Mouse (Mus musculus) intestine, embryonic 14.5 days (tissue): ENCODE measurements around the gene Myh6. TPM values are rescaled to one million over a fixed set of nuclear protein-coding genes. Genes with fewer than 3 reads are reported as not detected.

Source experiments
- ATAC-seq: fragments of 200-750 bp; cut with Nextera tagmentation; replicated peaks from 2 replicates; pipeline ENCODE4 v1.8.0; 2017; ENCODE audit warnings: low read depth, moderate number of reproducible peaks, moderate TSS enrichment, moderate library complexity; ENCODE audit not compliant: low FRiP score, low TSS enrichment
- DNase-seq: peaks from one replicate; pipeline ENCODE4 v3.0.0-alpha.2; 2018; ENCODE audit warnings: low spot score
- H3K27ac ChIP-seq: fragments of 300-500 bp; sonication (generic); 2 replicates; pipeline ENCODE4 v1.5.1; 2014; ENCODE audit warnings: low read depth, mild to moderate bottlenecking, control low read depth
- H3K27me3 ChIP-seq: fragments of 300-500 bp; sonication (generic); replicated peaks from 2 replicates; pipeline ENCODE4 v1.6.1; 2014; ENCODE audit warnings: low read length, control low read depth; ENCODE audit not compliant: control insufficient read depth, insufficient read depth
- H3K36me3 ChIP-seq: fragments of 300-500 bp; sonication (generic); 2 replicates; pipeline ENCODE4 v1.6.1; 2014; ENCODE audit warnings: low read length, control low read depth; ENCODE audit not compliant: control insufficient read depth, insufficient read depth
- H3K4me1 ChIP-seq: fragments of 300-500 bp; sonication (generic); replicated peaks from 2 replicates; pipeline ENCODE4 v1.6.1; 2014; ENCODE audit warnings: low read length, control low read depth, mixed read lengths; ENCODE audit not compliant: control insufficient read depth, insufficient read depth
- H3K4me2 ChIP-seq: fragments of 300-500 bp; sonication (generic); 2 replicates; pipeline ENCODE4 v1.6.1; 2014; ENCODE audit warnings: low read length
- H3K4me3 ChIP-seq: fragments of 300-500 bp; sonication (generic); 2 replicates; pipeline ENCODE4 v1.5.1; 2014; ENCODE audit warnings: low read depth, low read length, control low read depth, mixed read lengths
- H3K9ac ChIP-seq: fragments of 300-500 bp; sonication (generic); 2 replicates; pipeline ENCODE4 v1.6.1; 2014; ENCODE audit warnings: mild to moderate bottlenecking, low read length
- H3K9me3 ChIP-seq: fragments of 300-500 bp; sonication (generic); 2 replicates; pipeline ENCODE4 v1.6.1; 2016; ENCODE audit warnings: low read length, control low read depth; ENCODE audit not compliant: control insufficient read depth
- WGBS: fragments of 180-500 bp; shearing (Covaris S2); extraction: QIAGEN DNeasy Blood & Tissue Kit; methylation state at CpG from one replicate; pipeline ENCODE4 v1.1.7; 2014; 5-methylcytosine and 5-hydroxymethylcytosine counted together
- polyA plus RNA-seq: library from polyadenylated mRNA; unstranded; fragments of >200 nt; fragmentation: Nextera tagmentation; extraction: Ambion mirVana; gene quantifications from 2 replicates; pipeline ENCODE4 v1.2.1, GENCODE M21; 2014

Gene Myh6
- polyA plus RNA-seq, 1 experiment from 2014 or later, result 0.22 TPM

GRCm38 (mm10) chr14:54998680-54999079 is 32.0 kb upstream of the Myh6 start:
- ATAC-seq (no peak), DNase-seq (no peak)
- H3K9ac ChIP-seq, result no peak overlapping the region
- no peaks in the 10 kb centered on the region for H3K9me3 ChIP-seq
- no peaks in the 10 kb centered on the region for H3K27me3 ChIP-seq
- H3K27ac ChIP-seq, result no peak overlapping the region
- no peaks in the 10 kb centered on the region for H3K36me3 ChIP-seq
- no peak overlapping the region for H3K4me3 ChIP-seq
- no peak overlapping the region for H3K4me2 ChIP-seq
- peaks cover 5% of the 10 kb centered on the region; the same call in 1 of the 2 replicates for H3K4me1 ChIP-seq

GRCm38 (mm10) chr14:54997297-54997696 is 30.6 kb upstream of the Myh6 start:
- no peaks in the 10 kb centered on the region for H3K36me3 ChIP-seq
- H3K9me3 ChIP-seq, result no peaks in the 10 kb centered on the region
- 58% methylated on average over 4 of the region's 4 CpGs for WGBS
- no peaks in the 10 kb centered on the region for H3K27me3 ChIP-seq
- no peak overlapping the region for H3K4me2 ChIP-seq
- no peak overlapping the region for H3K9ac ChIP-seq
- DNase-seq (no peak), ATAC-seq (no peak)
- H3K4me3 ChIP-seq, result no peak overlapping the region
- H3K27ac ChIP-seq, result peak overlapping the region; percentile 61
- H3K4me1 ChIP-seq, result peaks cover 5% of the 10 kb centered on the region; the same call in 1 of the 2 replicates

GRCm38 (mm10) chr14:54996793-54997192 is 30.1 kb upstream of the Myh6 start:
- H3K9ac ChIP-seq, result no peak overlapping the region
- no peaks in the 10 kb centered on the region for H3K27me3 ChIP-seq
- ATAC-seq (no peak), DNase-seq (no peak)
- H3K4me1 ChIP-seq, result peaks cover 5% of the 10 kb centered on the region; the same call in 1 of the 2 replicates
- H3K27ac ChIP-seq, result peak overlapping the region; percentile 61
- WGBS, result 49% methylated on average over 9 of the region's 9 CpGs
- H3K4me3 ChIP-seq, result no peak overlapping the region
- H3K4me2 ChIP-seq, result no peak overlapping the region
- H3K36me3 ChIP-seq, result no peaks in the 10 kb centered on the region
- no peaks in the 10 kb centered on the region for H3K9me3 ChIP-seq

DNA sequence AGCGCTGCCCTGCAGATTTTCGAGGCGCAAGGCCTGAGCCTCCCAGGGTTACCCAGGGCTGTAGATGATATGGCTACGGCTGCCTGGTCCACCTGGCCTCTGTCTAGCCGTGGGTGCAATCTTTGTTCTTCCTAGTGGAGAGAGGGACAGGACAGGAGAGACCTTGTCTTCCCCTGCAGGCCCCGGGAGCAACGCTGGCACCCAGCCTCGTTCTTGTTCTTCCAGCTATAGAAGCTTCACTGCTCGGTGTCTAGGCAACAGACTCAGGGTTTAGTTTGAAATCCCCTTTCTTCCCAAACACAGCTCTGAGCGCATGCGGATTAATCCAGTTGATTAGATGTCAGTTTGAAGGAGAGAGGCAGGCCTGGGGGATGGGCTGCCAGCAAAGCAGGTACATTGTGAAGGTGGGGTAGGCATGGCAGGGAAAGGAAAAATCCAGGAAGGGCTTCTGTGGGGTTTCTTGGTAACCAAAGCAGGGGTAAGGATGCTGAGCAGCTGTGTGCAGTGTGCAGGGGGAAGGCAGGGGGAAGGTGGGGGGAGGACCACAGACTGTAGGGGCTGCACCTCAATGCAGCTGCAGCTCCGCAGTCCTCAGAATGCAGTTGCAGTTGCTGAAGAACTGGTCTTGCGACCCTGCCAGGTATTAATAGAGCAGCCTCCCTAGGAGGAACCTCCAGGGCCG is 28.9 kb upstream of the Myh6 start:
- ATAC-seq, result no peak
- no peak overlapping the region for H3K4me3 ChIP-seq
- no peaks in the 10 kb centered on the region for H3K9me3 ChIP-seq
- H3K27me3 ChIP-seq, result no peaks in the 10 kb centered on the region
- WGBS, result 58% methylated on average over 14 of the region's 14 CpGs
- DNase-seq, result no peak
- no peaks in the 10 kb centered on the region for H3K36me3 ChIP-seq
- H3K4me1 ChIP-seq, result peaks cover 5% of the 10 kb centered on the region; the same call in 1 of the 2 replicates
- H3K27ac ChIP-seq, result no peak overlapping the region
- no peak overlapping the region for H3K4me2 ChIP-seq
- no peak overlapping the region for H3K9ac ChIP-seq

- H3K9me3 ChIP-seq, result no peaks in the 10 kb centered on the region
- H3K4me1 ChIP-seq, result peaks cover 5% of the 10 kb centered on the region; the same call in 1 of the 2 replicates
- H3K9ac ChIP-seq, result no peak overlapping the region
- no peak overlapping the region for H3K4me2 ChIP-seq
- DNase-seq, result no peak
- no peak for ATAC-seq
- no peak overlapping the region for H3K4me3 ChIP-seq
- H3K36me3 ChIP-seq, result no peaks in the 10 kb centered on the region
- H3K27me3 ChIP-seq, result no peaks in the 10 kb centered on the region
- H3K27ac ChIP-seq, result no peak overlapping the region
These were observed 28.1 kb upstream of the Myh6 start for GRCm38 (mm10) chr14:54994869-54995186.

GRCm38 (mm10) chr14:54994136-54994868 is 27.6 kb upstream of the Myh6 start, which contains the start of gene Myh7:
TSS of gene Myh7 (minus strand) at chr14:54994626.
- no peaks in the 10 kb centered on the region for H3K9me3 ChIP-seq
- H3K9ac ChIP-seq, result no peak within 1 kb of the TSS
- no peak for ATAC-seq
- no peak for DNase-seq
- 54% methylated on average over 11 of the region's 11 CpGs for WGBS
- H3K27ac ChIP-seq, result no peak within 1 kb of the TSS
- no peaks in the 10 kb centered on the region for H3K36me3 ChIP-seq
- no peak within 1 kb of the TSS for H3K4me2 ChIP-seq
- H3K4me1 ChIP-seq, result peaks cover 5% of the 10 kb centered on the region; the same call in 1 of the 2 replicates
- no peak within 1 kb of the TSS for H3K4me3 ChIP-seq
- H3K27me3 ChIP-seq, result no peaks in the 10 kb centered on the region

- Histone ChIP-seq H3K4me3 (no peak overlapping the region), H3K4me2 (no peak overlapping the region), H3K9ac (no peak overlapping the region), H3K9me3 (no peaks in the 10 kb centered on the region), H3K27me3 (no peaks in the 10 kb centered on the region), H3K27ac (no peak overlapping the region), H3K36me3 (no peaks in the 10 kb centered on the region), H3K4me1 (peaks cover 5% of the 10 kb centered on the region; the same call in 1 of the 2 replicates)
- ATAC-seq (no peak; the same call in 1 of the 2 replicates), DNase-seq (no peak)
- 41% methylated on average over 10 of the region's 10 CpGs for WGBS
These were observed 26.9 kb upstream of the Myh6 start for GRCm38 (mm10) chr14:54993636-54994035.

GRCm38 (mm10) chr14:54992196-54992595 is 25.5 kb upstream of the Myh6 start:
- DNase-seq (no peak), ATAC-seq (no peak)
- H3K27me3 ChIP-seq, result no peaks in the 10 kb centered on the region
- H3K4me3 ChIP-seq, result no peak overlapping the region
- H3K36me3 ChIP-seq, result no peaks in the 10 kb centered on the region
- no peak overlapping the region for H3K9ac ChIP-seq
- 88% methylated on average over 10 of the region's 10 CpGs for WGBS
- H3K9me3 ChIP-seq, result no peaks in the 10 kb centered on the region
- H3K4me1 ChIP-seq, result peaks cover 5% of the 10 kb centered on the region; the same call in 1 of the 2 replicates
- no peak overlapping the region for H3K4me2 ChIP-seq
- no peak overlapping the region for H3K27ac ChIP-seq
